Mouse (Mus musculus) retina, postnatal 7 days (tissue): ENCODE measurements around the gene Tmem107.

ENCODE experiments used
- DNase-seq: peaks from one replicate; pipeline ENCODE4 v3.0.0-alpha.2; 2012; ENCODE audit warnings: low read depth, low spot score

The Tmem107 gene

GRCm38 (mm10) chr11:69070590-69071222 lies at the start of gene Tmem107:
TSS of gene Tmem107 (plus strand) at chr11:69070806.
- peak; percentile 83 for DNase-seq

- no peak for DNase-seq
These were observed 44.0 kb upstream of the Tmem107 start for GRCm38 (mm10) chr11:69026562-69026961.

DNA sequence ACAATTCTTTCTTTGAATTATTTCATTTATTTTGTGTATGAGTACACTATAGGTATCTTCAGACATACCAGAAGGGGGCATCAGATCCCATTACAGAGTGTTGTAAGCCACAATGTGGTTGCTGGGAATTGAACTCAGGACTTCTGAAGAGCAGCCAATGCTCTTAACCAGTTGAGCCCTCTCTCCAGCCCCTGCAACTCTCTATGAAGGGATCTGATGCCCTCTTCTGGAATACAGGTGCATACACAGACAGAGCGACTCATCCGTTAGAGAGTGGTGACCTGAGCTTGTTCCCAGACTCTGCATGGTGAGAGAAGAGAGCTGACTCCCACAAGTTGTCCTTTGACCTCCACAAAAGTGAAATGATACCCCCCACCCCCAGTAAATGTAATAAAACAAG lies 41.8 kb upstream of the Tmem107 start:
- no peak for DNase-seq

GRCm38 (mm10) chr11:69033552-69033951 lies 37.1 kb upstream of the Tmem107 start:
- no peak for DNase-seq

DNA sequence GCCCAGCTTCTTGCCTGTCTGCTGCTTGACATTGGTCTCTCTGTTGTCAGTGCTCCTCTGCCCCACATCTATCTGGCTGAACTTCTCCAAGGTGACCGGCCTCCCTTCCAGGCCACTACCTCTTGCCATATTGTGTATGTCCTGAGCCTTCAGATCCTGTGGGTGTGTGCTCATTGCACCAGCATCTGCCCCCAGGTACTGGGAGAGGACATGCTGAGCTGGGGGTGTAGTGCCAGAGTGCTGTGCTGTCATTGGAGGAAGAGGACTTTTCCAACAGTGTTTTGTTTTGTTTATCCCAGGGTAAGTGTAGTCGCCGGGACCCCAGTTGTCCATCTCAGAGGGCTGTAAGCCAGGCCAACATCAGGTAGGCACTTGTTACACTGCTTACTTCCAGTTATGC lies 36.0 kb upstream of the Tmem107 start:
- DNase-seq = no peak

DNA sequence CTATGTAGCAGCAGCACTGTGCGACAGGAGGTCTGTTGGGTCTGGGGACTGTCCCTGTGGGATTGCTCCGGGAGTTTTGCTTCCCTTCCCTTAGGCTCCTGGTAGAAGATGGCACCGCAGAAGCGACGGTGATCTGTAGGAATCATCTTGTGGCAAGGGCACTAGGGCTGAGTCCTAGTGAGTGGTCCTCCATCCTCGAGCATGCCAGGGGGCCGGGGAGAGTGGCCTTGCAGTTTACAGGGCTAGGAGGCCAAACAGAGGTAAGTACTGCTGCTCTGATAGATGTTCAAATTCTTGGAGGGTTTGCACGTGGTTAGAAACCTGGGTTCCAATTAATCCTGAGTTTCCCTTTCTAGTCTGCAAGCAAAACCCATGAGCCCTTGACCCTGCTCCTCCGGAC lies 35.2 kb upstream of the Tmem107 start:
- DNase-seq = no peak

- DNase-seq = peak; percentile 65
These were observed 34.8 kb upstream of the Tmem107 start for GRCm38 (mm10) chr11:69035849-69036248.

GRCm38 (mm10) chr11:69036486-69037230 lies 33.9 kb upstream of the Tmem107 start:
- peak; percentile 68 for DNase-seq

- DNase-seq = peak; percentile 86
These were observed 33.2 kb upstream of the Tmem107 start for GRCm38 (mm10) chr11:69037231-69038061.

- DNase-seq = no peak
These were observed 32.4 kb upstream of the Tmem107 start for GRCm38 (mm10) chr11:69038173-69038572.

DNA sequence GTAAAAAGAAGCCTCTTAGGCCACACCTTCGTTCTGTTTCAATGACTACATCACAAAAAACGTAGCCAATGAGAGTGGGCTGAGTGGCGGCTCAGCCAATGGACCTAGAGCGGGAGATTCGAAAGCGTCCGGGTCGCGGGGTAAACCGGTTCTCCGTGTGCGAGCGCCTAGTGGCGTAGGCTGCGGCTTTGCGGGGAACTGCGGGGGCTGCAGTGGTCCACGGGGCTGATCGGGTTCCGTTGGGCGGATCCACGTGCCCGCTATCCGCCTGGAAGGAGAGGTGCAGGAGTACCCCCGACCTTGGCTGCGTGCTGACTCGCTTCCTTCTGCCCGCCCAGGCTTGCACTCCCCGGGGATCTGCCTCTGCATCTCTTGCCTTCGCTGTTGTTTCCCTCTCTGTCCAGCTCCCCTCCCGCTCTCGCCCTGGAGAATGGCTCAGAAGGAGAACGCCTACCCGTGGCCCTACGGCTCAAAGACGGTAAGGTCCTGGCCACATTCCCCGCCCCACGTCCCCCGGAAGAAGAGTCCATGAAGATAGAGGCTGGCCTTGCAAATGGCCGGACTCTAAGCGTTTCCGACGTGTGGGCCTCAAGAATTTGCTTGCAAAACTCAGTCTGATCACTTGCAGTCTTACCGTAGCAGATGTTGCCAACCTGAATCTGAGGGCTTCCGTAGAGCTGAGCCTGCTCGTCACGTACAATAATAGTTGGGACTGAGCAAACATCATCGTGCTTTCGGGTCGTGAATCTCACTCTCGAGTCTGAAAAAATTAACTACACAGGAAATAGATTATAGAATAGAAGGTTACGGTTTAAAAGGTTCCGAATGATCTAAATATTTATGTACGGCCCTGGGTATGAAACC lies 24.8 kb upstream of the Tmem107 start, which contains the start of gene Aurkb:
Gene Aurkb, plus strand, starts transcription at position 117 of the 864 bp plus-strand sequence.
- DNase-seq = peak; percentile 76

- DNase-seq = no peak
These were observed 24.2 kb upstream of the Tmem107 start for GRCm38 (mm10) chr11:69046395-69046774.

DNA sequence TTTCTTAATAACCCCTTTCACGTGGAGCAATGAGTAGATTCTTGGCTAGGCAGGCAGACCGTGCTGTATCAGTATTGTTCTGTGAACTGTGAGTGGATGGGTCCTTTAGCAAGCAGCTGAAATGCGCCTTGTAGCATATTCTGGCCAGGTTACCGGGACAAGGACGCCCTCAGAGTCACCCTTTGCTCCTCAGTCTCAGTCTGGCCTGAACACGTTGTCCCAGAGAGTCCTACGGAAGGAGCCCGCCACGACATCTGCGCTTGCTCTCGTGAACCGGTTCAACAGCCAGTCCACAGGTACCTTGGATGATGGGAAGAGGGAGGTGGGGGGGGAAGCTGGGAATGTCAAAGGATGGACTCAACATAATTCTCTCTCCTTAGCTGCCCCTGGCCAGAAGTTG lies 23.0 kb upstream of the Tmem107 start:
- DNase-seq = no peak

- DNase-seq = no peak
These were observed 22.5 kb upstream of the Tmem107 start for GRCm38 (mm10) chr11:69048151-69048550.

- DNase-seq = no peak
These were observed 19.9 kb upstream of the Tmem107 start for GRCm38 (mm10) chr11:69050748-69051147.

- no peak for DNase-seq
These were observed 18.8 kb upstream of the Tmem107 start for GRCm38 (mm10) chr11:69051771-69052170.

GRCm38 (mm10) chr11:69052824-69053421 lies 17.7 kb upstream of the Tmem107 start:
- no peak for DNase-seq

DNA sequence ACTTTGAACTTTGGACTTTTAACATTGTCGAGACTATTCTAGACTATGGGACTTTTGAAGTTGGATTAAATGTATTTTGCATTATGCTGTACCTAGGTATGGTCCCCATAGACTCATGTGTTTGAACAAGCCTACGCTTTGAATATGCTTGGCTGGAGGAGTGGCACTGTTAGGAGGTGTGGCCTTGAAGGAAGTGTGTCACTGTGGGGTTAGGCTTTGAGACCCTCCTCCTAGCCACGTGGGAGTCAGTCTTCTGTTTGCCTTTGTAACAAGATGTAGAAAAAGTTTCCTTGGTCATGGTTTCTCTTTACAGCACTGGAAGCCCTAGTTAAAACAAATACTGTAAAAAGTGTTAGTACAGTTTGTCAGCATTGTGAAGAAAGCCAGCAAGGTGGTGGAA lies 16.8 kb upstream of the Tmem107 start:
- no peak for DNase-seq

GRCm38 (mm10) chr11:69058265-69058664 lies 12.3 kb upstream of the Tmem107 start:
- DNase-seq = no peak

DNA sequence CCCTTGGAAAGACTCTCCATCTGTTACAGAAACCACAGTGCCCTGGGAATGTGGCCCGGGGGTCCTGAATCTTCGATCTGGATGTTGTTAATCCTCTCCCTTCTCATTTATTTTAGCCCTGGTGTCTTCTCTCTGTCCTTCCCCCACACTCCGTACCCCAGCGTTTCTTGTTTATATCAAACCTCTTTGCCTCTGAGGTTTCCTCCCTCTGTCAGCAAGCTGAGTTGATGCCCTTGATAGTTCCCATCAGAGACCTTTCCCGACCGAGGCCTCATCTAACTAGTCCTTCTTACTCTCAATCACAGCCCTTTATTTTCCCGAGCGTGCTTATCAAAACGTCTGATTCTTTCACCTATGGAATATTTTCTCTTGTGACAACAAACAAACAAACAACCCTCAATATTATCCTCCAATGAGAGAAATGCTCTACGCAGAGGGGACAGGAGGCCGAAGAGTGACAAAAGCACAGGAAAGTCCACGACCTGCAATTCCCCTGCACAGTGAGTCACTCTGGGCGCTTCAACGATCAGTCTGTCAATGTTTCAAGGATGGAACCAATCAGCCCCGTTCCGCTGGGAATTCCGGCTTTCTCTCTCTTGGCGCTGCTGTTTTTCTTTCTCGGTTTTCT lies 11.8 kb upstream of the Tmem107 start:
- DNase-seq = no peak
